Mouse (Mus musculus) heart, postnatal 25 days (tissue): ENCODE data around the gene Epor. TPM values are rescaled to one million over a fixed set of nuclear protein-coding genes. Genes with fewer than 3 reads are reported as not detected.

Experiments
- DNase-seq: peaks from one replicate; pipeline ENCODE4 v3.0.0; 2022; ENCODE audit warnings: low spot score
- intact Hi-C: fragments of 180-260 bp; cut with DNase I; formaldehyde crosslinking; loops from one replicate; pipeline ENCODE4 v1.15.1; 2025
- total RNA-seq, 2 experiments: library from RNA; stranded (reverse); gene quantifications; 2 replicates each; pipeline ENCODE4 v1.2.3; 2021

Gene Epor
- 1 to 10 TPM in 1 of 2 experiments, under 1 TPM in 1; 0.83 to 1.6 TPM for total RNA-seq

DNA sequence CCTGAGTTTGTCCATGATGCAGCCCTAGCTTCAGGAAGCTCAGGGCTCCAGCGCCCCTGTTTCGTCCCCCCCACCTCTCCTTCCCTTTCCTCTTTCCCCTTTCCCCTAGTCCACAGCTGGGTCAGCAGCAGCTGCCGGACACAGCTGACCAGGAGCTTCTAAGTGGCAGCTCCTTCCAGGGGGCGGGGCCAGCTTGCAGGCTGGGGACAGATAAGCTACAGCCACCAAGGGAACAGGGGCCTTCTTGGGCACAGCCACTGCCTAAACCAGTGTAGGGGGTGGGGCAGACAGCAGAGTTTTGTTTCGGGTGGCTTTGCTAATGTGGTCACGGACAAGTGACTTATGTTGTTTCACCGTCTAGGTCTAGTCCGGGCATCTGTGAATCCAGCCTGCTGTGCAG, at the start of gene Epor:
Gene Epor, minus strand, starts transcription at position 90 of the 400 bp plus-strand sequence.
- intact Hi-C loops = no loop called here
- peak; percentile 53 for DNase-seq

DNA sequence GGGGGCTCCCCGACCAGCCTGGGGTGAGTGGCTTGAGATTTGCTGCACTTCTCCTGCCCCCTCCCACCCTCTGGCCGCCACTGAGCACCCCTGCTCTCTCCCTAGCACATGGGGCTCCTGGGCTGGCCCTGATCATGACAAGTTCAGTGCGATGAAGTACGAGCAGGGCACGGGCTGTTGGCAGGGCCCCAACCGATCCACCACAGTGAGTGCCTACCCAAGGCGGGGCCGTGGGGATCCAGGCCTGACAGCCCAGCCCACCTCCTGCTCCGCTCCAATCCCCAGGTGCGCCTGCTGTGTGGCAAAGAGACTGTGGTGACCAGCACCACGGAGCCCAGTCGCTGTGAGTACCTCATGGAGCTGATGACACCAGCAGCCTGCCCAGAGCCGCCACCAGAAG, 49.4 kb upstream of the Epor start:
- intact Hi-C loops = no loop called here
- no peak for DNase-seq

DNA sequence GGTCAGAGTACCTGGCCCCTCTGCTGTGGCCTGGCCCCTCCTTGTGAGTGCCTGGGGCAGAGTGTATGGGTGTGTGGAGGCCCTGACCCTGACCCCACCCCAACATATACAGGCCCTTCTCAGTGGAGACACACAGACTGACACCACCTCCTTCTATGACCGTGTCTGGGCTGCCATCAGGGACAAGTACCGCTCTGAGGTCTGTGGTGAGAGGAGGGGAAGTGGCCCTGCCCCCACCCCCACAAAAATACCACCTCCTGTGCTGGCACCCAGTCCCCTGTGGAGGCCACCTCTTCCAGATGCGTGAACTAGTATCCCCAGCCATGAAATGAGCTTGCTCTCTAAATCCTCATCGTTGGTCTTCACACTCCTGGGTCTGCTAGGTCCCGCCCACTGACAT, 47.7 kb upstream of the Epor start:
- no peak for DNase-seq
- intact Hi-C loops = no loop called here

DNA sequence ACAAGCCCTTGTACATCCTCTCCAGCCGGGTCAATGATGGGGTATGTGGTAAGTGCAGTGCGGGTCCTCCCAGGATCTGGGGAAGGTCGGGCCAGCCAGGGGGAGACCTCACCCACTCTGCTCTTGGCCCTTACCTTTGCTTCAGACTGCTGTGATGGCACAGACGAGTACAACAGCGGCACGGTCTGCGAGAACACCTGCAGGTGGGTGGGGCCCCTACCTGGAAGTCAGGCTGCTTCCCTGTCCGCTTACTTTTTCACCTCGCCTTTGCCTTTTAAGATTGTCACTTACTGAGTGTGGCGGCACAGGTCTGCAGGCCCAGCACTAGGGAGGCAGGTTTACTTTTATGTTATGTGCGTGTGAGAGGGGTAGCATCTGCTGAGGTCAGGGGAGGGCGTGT, 41.2 kb upstream of the Epor start:
- intact Hi-C loops = no loop called here
- DNase-seq = no peak

DNA sequence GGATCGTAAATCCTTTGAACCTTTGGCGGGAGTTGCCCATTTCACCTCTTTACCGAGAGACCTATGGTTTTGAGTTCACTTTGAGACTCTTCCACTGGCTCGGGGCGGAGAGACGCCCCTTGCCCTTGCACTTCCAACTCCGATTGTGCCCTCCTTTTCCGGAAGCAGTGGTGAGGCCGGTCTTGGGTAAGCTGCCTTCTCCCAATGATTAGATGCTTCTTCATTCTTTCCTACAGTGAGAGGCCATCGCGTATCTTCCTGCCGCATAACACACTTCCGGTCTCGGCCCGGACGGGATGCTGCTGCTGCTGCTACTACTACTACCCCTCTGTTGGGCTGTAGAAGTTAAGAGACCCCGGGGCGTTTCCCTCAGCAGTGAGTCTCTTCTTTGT, 39.9 kb upstream of the Epor start:
- DNase-seq = no peak
- intact Hi-C loops = loop anchor here (2.0 kb wide), 1 partner anchor 46 kb away; no protein-coding TSS in a partner anchor

DNA sequence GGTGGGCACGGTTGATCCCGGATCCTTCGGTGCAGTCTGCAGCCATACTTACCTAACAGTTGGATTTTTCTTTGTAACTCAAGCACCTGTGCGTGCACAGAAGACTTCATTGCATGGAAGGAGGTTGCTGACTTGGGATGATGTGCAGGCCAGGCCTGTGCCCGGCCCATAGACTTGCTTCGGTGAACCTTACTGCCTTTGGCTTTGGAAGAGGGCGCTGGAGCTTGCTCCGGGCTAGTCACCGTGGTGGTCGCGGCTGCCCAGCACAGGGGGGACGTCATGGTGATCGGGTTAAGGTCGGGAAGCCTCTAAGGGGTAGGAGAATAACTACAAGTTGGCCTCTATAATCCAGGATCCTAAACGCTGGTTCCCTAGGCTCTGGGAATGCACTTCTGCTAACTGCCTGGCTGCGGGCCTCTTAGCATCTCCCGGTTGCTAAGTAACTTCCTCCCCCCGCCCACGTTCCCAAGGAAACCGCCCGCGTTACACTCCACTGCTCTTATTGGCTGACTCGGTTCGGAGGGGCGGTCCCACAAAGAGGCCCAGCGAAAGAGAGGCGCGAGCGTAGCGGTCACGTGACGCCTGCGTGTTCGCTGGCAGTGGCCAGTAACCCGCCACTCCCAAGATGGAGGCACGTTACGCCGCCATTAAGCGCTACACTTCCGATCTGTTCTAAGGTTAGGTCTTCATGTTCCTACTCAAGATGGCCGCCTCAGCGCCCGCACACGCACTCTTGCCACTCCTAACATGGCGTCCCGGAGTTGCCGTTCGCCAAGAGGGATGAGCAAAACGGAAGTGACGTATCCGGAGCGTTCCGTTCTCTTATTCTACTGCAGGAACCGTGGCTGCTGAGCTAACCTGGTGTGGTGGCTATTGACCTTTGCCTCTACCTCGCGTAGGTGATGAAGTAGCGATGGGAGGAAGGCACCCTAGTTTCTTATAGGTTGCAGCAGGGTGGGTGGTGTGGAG, 39.2 kb upstream of the Epor start, which contains the start of the genes Ccdc151 and Prkcsh:
Gene Ccdc151, minus strand, starts transcription at position 441 of the 969 bp plus-strand sequence.
Gene Prkcsh, plus strand, starts transcription at position 613 of the 969 bp plus-strand sequence.
- DNase-seq = peak; percentile 100
- intact Hi-C loops = loop anchor here (2.0 kb wide), 1 partner anchor 46 kb away; no protein-coding TSS in a partner anchor

DNA sequence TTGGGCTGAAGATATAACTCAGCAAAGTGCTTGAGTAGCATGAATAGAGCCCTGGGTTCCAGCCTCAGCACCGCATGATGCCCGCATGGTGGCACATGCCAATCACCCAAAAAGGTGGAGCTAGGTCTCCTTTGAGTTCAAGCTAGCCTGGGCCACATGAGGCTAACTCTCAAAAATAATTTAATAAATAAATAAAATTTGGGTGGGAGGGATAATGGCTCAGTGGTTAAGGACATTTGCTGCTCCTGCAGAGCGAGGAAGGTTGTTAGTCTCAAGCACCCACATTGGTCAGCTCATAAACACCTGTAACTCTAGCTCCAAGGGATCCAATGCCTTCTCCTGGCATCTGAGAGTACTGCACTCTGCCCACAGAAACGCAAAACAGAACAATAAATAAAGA, 38.3 kb upstream of the Epor start:
- no peak for DNase-seq
- intact Hi-C loops = loop anchor here (2.0 kb wide), 1 partner anchor 45 kb away; no protein-coding TSS in a partner anchor

DNA sequence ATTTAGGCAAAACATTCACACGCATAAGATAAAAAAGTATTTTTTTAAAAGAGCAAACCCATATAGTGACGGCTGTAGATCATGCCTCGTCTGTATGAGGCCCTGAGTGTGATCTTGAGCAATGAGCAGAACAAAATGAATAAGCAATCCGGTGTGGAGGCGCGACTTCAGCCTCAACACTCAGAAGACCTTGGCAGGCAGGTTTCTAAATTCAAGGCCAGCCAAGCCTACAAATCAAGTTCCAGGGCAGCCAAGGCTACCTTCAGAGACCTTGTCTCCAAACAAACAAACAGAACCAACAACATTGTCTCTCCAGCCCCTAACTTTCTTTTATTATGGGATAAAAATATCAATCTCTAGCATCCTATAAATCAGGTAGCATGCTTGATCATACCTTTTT, 37.0 kb upstream of the Epor start:
- DNase-seq = no peak
- intact Hi-C loops = no loop called here

DNA sequence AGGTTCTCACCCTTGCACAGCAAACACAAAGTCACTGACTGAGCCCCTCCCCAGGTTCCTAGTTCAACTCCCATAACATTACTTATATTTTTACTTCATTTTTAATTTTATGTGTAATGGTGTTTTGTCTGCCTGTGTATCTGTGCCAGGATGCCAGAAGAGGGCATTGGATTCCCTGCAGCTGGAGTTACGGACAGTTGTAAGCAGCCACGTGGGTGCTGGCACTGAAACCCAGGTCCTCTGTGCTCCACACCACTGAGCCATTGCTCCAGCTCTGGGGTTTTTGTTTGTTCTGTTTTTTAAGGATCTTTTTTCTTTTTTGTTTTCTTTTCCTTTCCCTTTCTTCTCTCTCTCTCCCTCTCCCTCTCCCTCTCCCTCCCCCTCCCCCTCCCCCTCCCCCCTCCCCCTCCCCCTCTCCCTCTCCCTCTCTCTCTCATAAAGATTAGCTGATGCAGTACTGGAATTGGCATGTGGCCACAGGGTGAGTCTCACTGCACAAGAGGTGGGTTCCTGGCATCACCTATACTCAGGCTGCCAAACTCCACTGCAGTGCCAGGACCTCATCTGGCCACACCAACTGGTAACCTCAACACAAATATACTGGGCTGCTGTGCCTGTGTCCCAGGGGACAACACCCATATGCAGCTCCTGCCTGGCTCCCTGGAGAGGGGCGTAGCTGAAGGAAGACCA, 33.0 kb upstream of the Epor start:
- no peak for DNase-seq
- intact Hi-C loops = no loop called here

DNA sequence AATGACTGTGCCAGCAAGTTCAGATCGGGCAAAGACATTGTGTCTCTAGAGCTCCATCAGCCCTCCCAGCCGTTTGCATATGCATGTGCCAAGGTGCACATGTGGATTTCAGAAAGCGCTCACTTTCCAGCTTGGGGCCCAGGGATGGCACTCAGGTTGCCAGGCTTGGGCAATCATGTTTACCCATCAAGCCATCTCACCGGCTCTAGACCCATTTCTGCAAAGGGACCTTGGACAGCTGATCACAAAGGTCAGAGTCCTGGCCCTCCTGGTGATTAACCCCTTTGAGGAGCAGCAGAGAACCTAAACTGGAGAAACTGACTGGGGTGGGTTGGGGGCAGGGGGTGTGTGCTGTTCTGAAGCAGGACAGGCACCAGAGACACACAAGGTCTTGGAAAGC, 28.9 kb upstream of the Epor start:
- intact Hi-C loops = no loop called here
- no peak for DNase-seq

DNA sequence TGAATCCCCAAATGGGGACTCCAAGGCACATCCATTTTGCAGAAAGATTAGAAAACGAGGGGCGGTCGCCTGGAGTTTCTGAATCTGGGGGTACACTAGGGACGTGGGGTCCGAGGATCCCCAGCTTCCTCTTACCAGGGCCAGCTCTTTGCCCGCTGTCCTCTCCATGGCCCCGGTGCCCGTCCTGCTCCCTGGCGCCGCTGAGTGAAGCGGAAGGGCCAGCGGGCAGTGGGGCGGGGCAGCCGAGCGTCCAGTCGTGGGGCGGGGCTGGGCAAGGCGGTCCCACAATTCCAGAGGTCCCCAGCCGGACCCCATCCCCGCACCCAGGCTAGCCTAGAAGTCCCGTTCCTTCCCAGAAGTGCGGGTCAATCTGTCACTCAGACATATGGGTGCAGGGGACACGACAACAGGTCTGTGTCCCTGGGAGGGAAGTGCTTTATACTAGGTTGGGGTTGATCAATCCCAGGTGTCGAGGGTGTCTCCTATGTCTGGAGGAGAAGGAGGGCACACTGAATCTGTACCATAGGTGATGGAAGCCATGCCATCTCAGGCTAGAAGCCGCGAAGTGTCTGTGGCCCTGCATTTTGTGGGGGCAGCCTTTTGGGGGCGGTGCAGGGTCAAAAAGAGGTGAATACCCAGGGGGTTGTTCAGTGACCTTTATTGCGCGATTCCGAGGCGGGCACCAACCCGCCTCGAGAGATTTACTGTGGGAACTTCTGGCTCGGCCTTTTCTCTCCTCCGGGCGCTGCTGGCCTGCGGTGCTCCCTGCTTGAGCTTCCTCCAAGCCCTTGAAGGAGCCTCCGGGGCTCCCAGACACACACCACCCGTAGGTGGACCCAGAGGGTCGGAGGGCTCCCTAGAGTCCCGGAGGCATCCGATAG, 26.2 kb upstream of the Epor start, which contains the start of gene Rgl3:
Gene Rgl3, minus strand, starts transcription at position 217 of the 881 bp plus-strand sequence.
- intact Hi-C loops = no loop called here
- DNase-seq = peak; percentile 24

DNA sequence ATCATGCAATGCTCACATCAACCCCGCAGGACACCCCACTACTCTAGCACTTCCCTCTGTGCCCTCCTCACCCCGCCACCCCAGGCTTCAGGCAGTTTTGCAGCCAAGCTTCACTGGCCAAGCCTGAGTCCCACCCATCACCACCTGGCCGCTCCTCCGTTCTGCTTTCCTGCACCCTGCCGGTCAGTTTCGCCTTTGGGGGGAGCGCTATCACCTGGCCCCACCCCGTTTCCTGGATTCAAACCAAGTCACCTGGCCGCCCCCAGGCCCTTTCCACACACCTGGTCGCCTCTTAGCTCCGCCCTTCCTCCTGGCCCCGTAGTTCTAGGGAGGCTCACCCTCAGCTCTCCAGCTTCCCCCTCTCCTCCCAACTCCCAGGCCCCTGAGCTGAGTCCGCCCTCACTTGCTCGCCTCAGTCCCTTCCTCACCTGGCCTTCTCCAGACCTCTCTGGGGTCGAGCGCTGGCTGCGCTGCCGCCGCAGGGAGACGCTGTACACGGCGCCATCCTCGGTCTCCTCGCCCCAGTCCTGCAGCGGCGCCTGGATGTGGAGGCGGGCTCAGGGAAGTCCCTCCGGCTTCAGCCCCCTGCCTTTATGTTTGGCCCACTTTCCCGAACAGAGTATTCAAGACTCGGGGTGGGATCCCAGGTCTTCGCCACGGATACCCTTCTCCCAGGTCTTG, 25.3 kb upstream of the Epor start:
- no peak for DNase-seq
- intact Hi-C loops = no loop called here

DNA sequence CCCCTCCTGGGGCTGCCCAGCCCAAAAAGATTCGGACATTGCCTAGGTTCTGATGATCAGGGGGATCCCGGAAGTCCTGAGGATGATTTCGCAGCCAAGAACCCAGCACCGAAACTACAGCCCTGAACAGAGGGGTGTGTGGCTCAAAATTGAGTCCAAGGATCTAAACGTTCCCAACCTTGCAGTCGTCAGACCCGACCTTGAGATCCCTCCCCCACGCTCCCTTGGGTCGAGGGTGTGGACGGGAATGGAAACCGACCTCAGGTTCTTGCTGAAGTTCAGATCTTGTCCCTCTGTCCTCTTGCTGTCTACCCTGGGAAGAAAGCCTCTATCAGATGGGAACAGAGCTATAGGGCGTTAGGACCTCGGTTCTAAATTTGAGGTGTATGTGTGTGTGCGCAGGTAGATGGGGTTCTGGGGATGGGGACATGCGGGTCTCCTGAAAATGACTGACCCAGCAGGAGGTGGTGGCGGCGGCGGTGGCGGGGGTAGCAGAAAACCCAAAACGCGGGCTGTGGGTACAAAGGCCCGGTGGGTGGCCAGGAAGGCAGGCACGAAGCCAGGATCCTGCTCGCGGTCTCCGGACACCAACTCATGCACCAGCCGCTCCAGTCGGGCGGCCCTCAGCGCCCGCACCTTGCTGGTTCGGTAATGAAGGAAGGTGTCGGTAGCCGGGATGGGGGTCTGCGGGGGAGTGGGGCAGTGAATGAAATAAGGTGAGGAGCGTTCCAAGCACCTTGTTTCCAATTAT, 24.5 kb upstream of the Epor start:
- no peak for DNase-seq
- intact Hi-C loops = no loop called here

DNA sequence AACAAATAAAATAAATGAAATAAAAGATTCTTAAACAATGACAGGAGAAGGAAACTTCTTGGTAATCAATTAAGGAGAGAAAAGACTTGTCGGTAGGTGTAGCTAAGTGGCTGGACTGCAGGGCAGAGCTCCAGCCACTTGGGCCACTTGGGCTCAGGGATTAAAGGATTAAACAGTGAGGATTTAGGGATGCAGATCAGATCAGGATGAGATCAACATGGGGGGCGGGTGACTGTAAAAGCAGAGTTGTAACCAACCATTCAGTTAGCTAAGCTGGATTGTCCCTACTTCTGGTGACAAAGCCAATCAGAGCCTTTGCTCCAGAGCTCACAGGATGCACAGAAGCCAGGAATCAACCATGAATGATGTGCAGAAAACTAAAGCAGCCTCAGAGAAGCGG, 20.6 kb upstream of the Epor start:
- intact Hi-C loops = no loop called here
- no peak for DNase-seq

DNA sequence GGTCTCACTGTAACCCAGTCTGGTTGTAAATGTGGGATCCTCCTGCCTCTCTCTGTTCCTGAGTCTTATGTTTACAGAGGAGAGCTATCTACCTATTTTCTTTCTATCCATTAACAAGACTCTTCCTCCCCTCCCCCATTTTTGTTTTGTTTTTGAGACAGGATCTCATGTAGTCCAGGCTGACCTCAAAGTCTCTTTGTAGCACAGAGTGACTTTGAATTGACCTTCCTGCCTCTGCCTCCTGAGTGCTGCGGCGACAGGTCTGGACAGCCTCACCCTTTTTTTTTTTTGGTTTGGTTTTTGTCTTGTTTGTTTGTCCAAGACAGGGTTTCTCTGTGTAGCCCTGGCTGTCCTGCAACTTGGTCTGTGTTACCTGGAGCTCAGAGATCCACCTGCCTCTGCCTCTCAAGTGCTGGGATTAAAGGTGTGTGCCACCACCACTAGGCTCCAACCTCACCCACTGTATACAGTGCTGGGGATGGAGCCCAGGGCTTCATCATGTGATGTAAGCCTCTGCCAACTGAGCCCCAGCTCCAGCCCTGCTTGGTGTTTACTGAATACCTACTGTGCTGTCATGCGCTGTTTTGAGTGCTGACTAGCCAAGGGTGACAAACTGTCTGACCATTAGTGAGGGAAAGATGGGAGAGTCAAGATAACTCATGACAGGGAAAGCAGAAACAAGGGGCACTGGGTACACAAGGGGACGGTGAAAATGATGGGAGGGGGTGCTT, 15.3 kb upstream of the Epor start:
- no peak for DNase-seq
- intact Hi-C loops = loop anchor here (5.0 kb wide), 1 partner anchor 164 kb away; no protein-coding TSS in a partner anchor

DNA sequence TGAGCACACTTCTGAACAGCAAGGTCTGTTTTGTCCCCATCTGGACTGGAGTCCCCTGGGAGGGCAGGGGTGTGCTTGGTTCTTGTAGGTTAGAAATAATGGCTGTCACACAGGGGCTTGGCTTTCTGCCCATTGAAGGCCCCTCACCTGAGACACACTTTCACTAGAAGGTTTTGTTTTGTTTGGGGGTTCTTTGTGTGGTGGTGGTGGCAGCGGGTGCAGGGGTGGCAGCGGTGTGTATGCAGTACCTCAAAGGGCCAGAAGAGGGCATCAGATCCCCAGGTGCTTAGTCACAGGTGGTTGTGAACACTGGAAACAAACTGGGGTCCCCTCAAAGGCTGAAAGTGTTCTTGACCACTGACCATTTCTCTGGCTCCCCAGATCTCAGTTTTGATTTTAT, 14.7 kb upstream of the Epor start:
- intact Hi-C loops = loop anchor here (5.0 kb wide), 1 partner anchor 164 kb away; no protein-coding TSS in a partner anchor
- no peak for DNase-seq

DNA sequence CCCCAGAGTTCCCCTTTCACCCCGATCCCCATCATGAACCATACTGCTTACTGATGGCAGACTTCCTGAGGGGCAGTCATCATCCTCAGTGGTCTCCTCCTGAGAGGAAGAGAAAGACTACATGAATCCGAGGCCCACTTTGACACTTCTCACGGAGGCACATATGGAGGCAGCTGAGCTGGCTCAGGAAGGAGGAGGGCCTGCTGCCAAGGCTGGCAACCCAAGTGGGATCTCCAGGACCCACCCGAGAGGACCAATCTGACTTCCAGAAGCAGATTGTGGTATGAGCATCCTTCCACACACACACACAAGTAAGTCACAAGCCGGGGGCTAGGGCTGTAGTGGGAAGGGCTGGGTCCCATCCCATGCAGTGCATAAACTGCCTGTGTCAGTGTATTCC, 14.0 kb upstream of the Epor start:
- DNase-seq = no peak
- intact Hi-C loops = loop anchor here (5.0 kb wide), 1 partner anchor 165 kb away; no protein-coding TSS in a partner anchor
